Mouse (Mus musculus): ENCODE measurements at regions not wholly inside any gene's neighbourhood (a gene's known extent, or its start where the extent isn't known, plus 50 kb on each side); places are given as distances from the start of the nearest gene placed in this dataset.

GRCm38 (mm10) chr4:10789141-10789540 is 85.2 kb upstream of the 2610301B20Rik start:
- ATAC-seq (replicated peaks; ENCODE audit: insufficient number of reproducible peaks, low FRiP score, low TSS enrichment, low read depth) (no peak), DNase-seq (ENCODE audit: low spot score) (no peak)
- no peaks in the 10 kb centered on the region for H3K36me3 ChIP-seq (replicated peaks; ENCODE audit: control insufficient read depth, insufficient read depth, low read depth, low read length)
- no peak overlapping the region for H3K27ac ChIP-seq (replicated peaks; ENCODE audit: low read depth, low read length)
- H3K9me3 ChIP-seq (replicated peaks; ENCODE audit: control insufficient read depth, low read length) = no peaks in the 10 kb centered on the region
- H3K27me3 ChIP-seq (ENCODE audit: control insufficient read depth, insufficient read depth, low read length) = no peaks in the 10 kb centered on the region
- H3K9ac ChIP-seq (replicated peaks; ENCODE audit: low read length) = no peak overlapping the region
- no peaks in the 10 kb centered on the region for H3K4me1 ChIP-seq (ENCODE audit: control insufficient read depth, insufficient read depth, low read length)
- 81% methylated on average over 3 of the region's 3 CpGs for WGBS
- no peak overlapping the region for H3K4me3 ChIP-seq (ENCODE audit: low read depth, low read length)
- H3K4me2 ChIP-seq (ENCODE audit: low read depth, low read length) = no peak overlapping the region

GRCm38 (mm10) chr4:10792628-10793027 is 81.7 kb upstream of the 2610301B20Rik start:
- WGBS = 54% methylated on average over 3 of the region's 3 CpGs
- H3K9me3 ChIP-seq (replicated peaks; ENCODE audit: control insufficient read depth, low read length) = no peaks in the 10 kb centered on the region

GRCm38 (mm10) chr4:10794471-10794870 is 79.8 kb upstream of the 2610301B20Rik start:
- 39% methylated on average over 3 of the region's 3 CpGs for WGBS
- DNase-seq (ENCODE audit: low spot score) = peak; percentile 86

More at GRCm38 (mm10) chr4:10792628-10793027, 81.7 kb upstream of the 2610301B20Rik start:
- Histone ChIP-seq H3K4me2 (ENCODE audit: low read depth, low read length) (no peak overlapping the region), H3K9ac (replicated peaks; ENCODE audit: low read length) (no peak overlapping the region), H3K36me3 (replicated peaks; ENCODE audit: control insufficient read depth, insufficient read depth, low read depth, low read length) (no peaks in the 10 kb centered on the region), H3K27ac (replicated peaks; ENCODE audit: low read depth, low read length) (no peak overlapping the region), H3K4me3 (ENCODE audit: low read depth, low read length) (no peak overlapping the region), H3K27me3 (ENCODE audit: control insufficient read depth, insufficient read depth, low read length) (no peaks in the 10 kb centered on the region), H3K4me1 (ENCODE audit: control insufficient read depth, insufficient read depth, low read length) (no peaks in the 10 kb centered on the region)
- DNase-seq (ENCODE audit: low spot score) (peak; percentile 2), ATAC-seq (replicated peaks; ENCODE audit: insufficient number of reproducible peaks, low FRiP score, low TSS enrichment, low read depth) (no peak)

GRCm38 (mm10) chr4:10800780-10801553 is 73.3 kb upstream of the 2610301B20Rik start:
- no peaks in the 10 kb centered on the region for H3K9me3 ChIP-seq (replicated peaks; ENCODE audit: control insufficient read depth, low read length)
- no peaks in the 10 kb centered on the region for H3K36me3 ChIP-seq (replicated peaks; ENCODE audit: control insufficient read depth, insufficient read depth, low read depth, low read length)
- H3K4me3 ChIP-seq (ENCODE audit: low read depth, low read length) = no peak overlapping the region
- 81% methylated on average over 3 of the region's 3 CpGs for WGBS
- H3K4me2 ChIP-seq (ENCODE audit: low read depth, low read length) = no peak overlapping the region
- no peak overlapping the region for H3K9ac ChIP-seq (replicated peaks; ENCODE audit: low read length)
- DNase-seq (ENCODE audit: low spot score) = no peak
- no peaks in the 10 kb centered on the region for H3K4me1 ChIP-seq (ENCODE audit: control insufficient read depth, insufficient read depth, low read length)
- no peak overlapping the region for H3K27ac ChIP-seq (replicated peaks; ENCODE audit: low read depth, low read length)
- no peak for ATAC-seq (replicated peaks; ENCODE audit: insufficient number of reproducible peaks, low FRiP score, low TSS enrichment, low read depth)
- no peaks in the 10 kb centered on the region for H3K27me3 ChIP-seq (ENCODE audit: control insufficient read depth, insufficient read depth, low read length)

More at GRCm38 (mm10) chr4:10794471-10794870, 79.8 kb upstream of the 2610301B20Rik start:
- Histone ChIP-seq H3K9ac (replicated peaks; ENCODE audit: low read length) (no peak overlapping the region), H3K27ac (replicated peaks; ENCODE audit: low read depth, low read length) (no peak overlapping the region), H3K4me2 (ENCODE audit: low read depth, low read length) (no peak overlapping the region), H3K27me3 (ENCODE audit: control insufficient read depth, insufficient read depth, low read length) (no peaks in the 10 kb centered on the region), H3K4me1 (ENCODE audit: control insufficient read depth, insufficient read depth, low read length) (no peaks in the 10 kb centered on the region), H3K9me3 (replicated peaks; ENCODE audit: control insufficient read depth, low read length) (no peaks in the 10 kb centered on the region), H3K36me3 (replicated peaks; ENCODE audit: control insufficient read depth, insufficient read depth, low read depth, low read length) (no peaks in the 10 kb centered on the region), H3K4me3 (ENCODE audit: low read depth, low read length) (no peak overlapping the region)
- ATAC-seq (replicated peaks; ENCODE audit: insufficient number of reproducible peaks, low FRiP score, low TSS enrichment, low read depth) = 0 out of 2 replicates have a peak, but pooled peaks have one; percentile 65

- Histone ChIP-seq H3K4me2 (ENCODE audit: low read depth, low read length) (no peak overlapping the region), H3K9ac (replicated peaks; ENCODE audit: low read length) (no peak overlapping the region), H3K9me3 (replicated peaks; ENCODE audit: control insufficient read depth, low read length) (no peaks in the 10 kb centered on the region), H3K36me3 (replicated peaks; ENCODE audit: control insufficient read depth, insufficient read depth, low read depth, low read length) (no peaks in the 10 kb centered on the region), H3K4me1 (ENCODE audit: control insufficient read depth, insufficient read depth, low read length) (no peaks in the 10 kb centered on the region), H3K4me3 (ENCODE audit: low read depth, low read length) (no peak overlapping the region), H3K27me3 (ENCODE audit: control insufficient read depth, insufficient read depth, low read length) (no peaks in the 10 kb centered on the region), H3K27ac (replicated peaks; ENCODE audit: low read depth, low read length) (no peak overlapping the region)
- DNase-seq (ENCODE audit: low spot score) (peak; percentile 2), ATAC-seq (replicated peaks; ENCODE audit: insufficient number of reproducible peaks, low FRiP score, low TSS enrichment, low read depth) (no peak)
- WGBS = 27% methylated on average over 1 of the region's 1 CpGs
These were observed 69.6 kb upstream of the 2610301B20Rik start for GRCm38 (mm10) chr4:10804735-10805134.

GRCm38 (mm10) chr4:10807260-10807659 is 67.0 kb upstream of the 2610301B20Rik start:
- DNase-seq (ENCODE audit: low spot score) (no peak), ATAC-seq (replicated peaks; ENCODE audit: insufficient number of reproducible peaks, low FRiP score, low TSS enrichment, low read depth) (no peak)
- Histone ChIP-seq H3K36me3 (replicated peaks; ENCODE audit: control insufficient read depth, insufficient read depth, low read depth, low read length) (no peaks in the 10 kb centered on the region), H3K27ac (replicated peaks; ENCODE audit: low read depth, low read length) (no peak overlapping the region), H3K9ac (replicated peaks; ENCODE audit: low read length) (no peak overlapping the region), H3K4me3 (ENCODE audit: low read depth, low read length) (no peak overlapping the region), H3K4me2 (ENCODE audit: low read depth, low read length) (no peak overlapping the region), H3K9me3 (replicated peaks; ENCODE audit: control insufficient read depth, low read length) (no peaks in the 10 kb centered on the region), H3K4me1 (ENCODE audit: control insufficient read depth, insufficient read depth, low read length) (no peaks in the 10 kb centered on the region), H3K27me3 (ENCODE audit: control insufficient read depth, insufficient read depth, low read length) (no peaks in the 10 kb centered on the region)
- WGBS = 80% methylated on average over 3 of the region's 3 CpGs

- DNase-seq (ENCODE audit: low spot score) = no peak
- Histone ChIP-seq H3K4me3 (ENCODE audit: low read depth, low read length) (no peak overlapping the region), H3K36me3 (replicated peaks; ENCODE audit: control insufficient read depth, insufficient read depth, low read depth, low read length) (no peaks in the 10 kb centered on the region), H3K4me2 (ENCODE audit: low read depth, low read length) (no peak overlapping the region), H3K27me3 (ENCODE audit: control insufficient read depth, insufficient read depth, low read length) (no peaks in the 10 kb centered on the region), H3K9ac (replicated peaks; ENCODE audit: low read length) (no peak overlapping the region), H3K9me3 (replicated peaks; ENCODE audit: control insufficient read depth, low read length) (no peaks in the 10 kb centered on the region), H3K27ac (replicated peaks; ENCODE audit: low read depth, low read length) (no peak overlapping the region), H3K4me1 (ENCODE audit: control insufficient read depth, insufficient read depth, low read length) (no peaks in the 10 kb centered on the region)
- 82% methylated on average over 2 of the region's 2 CpGs for WGBS
- no peak for ATAC-seq (replicated peaks; ENCODE audit: insufficient number of reproducible peaks, low FRiP score, low TSS enrichment, low read depth)
These were observed 61.4 kb upstream of the 2610301B20Rik start for GRCm38 (mm10) chr4:10812931-10813330.

Measured in embryonic facial prominence, embryonic 11.5 days (tissue).